Mouse (Mus musculus) intestine, embryonic 15.5 days (tissue): ENCODE measurements around the gene Slc6a21. TPM values are rescaled to one million over a fixed set of nuclear protein-coding genes. Genes with fewer than 3 reads are reported as not detected.
"Not testable (repeated sequence)": the region's sequence is repeated elsewhere in the genome, so short reads cannot be mapped to it uniquely, and the experiment has no call there.

Source experiments
- ATAC-seq: fragments of 200-750 bp; cut with Nextera tagmentation; 2 replicates; pipeline ENCODE4 v1.8.0; 2017; ENCODE audit warnings: moderate TSS enrichment, moderate library complexity
- H3K27ac ChIP-seq: fragments of 300-500 bp; sonication (generic); 2 replicates; pipeline ENCODE4 v1.5.1; 2015; ENCODE audit warnings: mild to moderate bottlenecking, inconsistent platforms
- H3K27me3 ChIP-seq: fragments of 300-500 bp; sonication (generic); replicated peaks from 2 replicates; pipeline ENCODE4 v1.6.1; 2015; ENCODE audit warnings: inconsistent platforms
- H3K36me3 ChIP-seq: fragments of 300-500 bp; sonication (generic); 2 replicates; pipeline ENCODE4 v1.6.1; 2015; ENCODE audit warnings: inconsistent platforms
- H3K4me1 ChIP-seq: fragments of 300-500 bp; sonication (generic); replicated peaks from 2 replicates; pipeline ENCODE4 v1.6.1; 2015; ENCODE audit warnings: inconsistent platforms
- H3K4me2 ChIP-seq: fragments of 300-500 bp; sonication (generic); replicated peaks from 2 replicates; pipeline ENCODE4 v1.6.1; 2015; ENCODE audit warnings: mild to moderate bottlenecking, inconsistent platforms
- H3K4me3 ChIP-seq: fragments of 300-500 bp; sonication (generic); replicated peaks from 2 replicates; pipeline ENCODE4 v1.5.1; 2015; ENCODE audit warnings: inconsistent platforms
- H3K9ac ChIP-seq: fragments of 300-500 bp; sonication (generic); 2 replicates; pipeline ENCODE4 v1.6.1; 2015; ENCODE audit warnings: inconsistent platforms
- H3K9me3 ChIP-seq: fragments of 300-500 bp; sonication (generic); 2 replicates; pipeline ENCODE4 v1.6.1; 2016; ENCODE audit warnings: inconsistent platforms
- WGBS: fragments of 180-500 bp; shearing (Covaris S2); methylation state at CpG from one replicate; pipeline ENCODE4 v1.1.7; 2015; 5-methylcytosine and 5-hydroxymethylcytosine counted together
- polyA plus RNA-seq: library from polyadenylated mRNA; unstranded; fragments of >200 nt; fragmentation: Nextera tagmentation; extraction: Ambion mirVana; gene quantifications from 2 replicates; pipeline ENCODE4 v1.2.1, GENCODE M21; 2015

The Slc6a21 gene
- polyA plus RNA-seq, 1 experiment from 2014 or later = not detected

DNA sequence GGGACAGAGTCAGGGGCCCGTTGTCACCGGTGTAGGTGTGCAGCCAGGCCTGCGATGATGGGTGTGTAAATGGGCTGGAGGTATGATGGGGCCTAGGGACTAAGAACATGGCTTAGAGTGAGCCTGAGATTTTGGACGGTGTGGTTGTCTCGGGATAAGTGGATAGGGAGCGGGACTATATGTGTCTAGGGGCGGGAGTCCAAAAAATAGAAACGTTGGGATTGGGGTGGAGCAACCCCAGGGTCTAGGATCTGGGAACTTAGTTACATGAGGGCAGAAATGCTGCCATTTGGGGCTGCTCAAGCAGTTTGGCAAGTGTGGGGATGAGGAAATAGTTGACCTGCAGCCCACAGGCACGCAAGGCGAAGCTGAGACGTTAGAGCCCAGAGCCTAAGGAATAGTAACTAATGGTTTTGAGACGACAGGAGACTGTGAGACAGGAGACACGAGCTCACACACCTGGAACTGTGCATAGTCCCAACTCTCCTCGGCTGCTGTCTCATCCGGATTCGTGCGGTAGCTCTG, 41.6 kb upstream of the Slc6a21 start:
- ATAC-seq = no peak; the same call in 1 of the 2 replicates
- 0 out of 2 replicates have a peak overlapping the region, but pooled peaks have one; percentile 30 for H3K9ac ChIP-seq

DNA sequence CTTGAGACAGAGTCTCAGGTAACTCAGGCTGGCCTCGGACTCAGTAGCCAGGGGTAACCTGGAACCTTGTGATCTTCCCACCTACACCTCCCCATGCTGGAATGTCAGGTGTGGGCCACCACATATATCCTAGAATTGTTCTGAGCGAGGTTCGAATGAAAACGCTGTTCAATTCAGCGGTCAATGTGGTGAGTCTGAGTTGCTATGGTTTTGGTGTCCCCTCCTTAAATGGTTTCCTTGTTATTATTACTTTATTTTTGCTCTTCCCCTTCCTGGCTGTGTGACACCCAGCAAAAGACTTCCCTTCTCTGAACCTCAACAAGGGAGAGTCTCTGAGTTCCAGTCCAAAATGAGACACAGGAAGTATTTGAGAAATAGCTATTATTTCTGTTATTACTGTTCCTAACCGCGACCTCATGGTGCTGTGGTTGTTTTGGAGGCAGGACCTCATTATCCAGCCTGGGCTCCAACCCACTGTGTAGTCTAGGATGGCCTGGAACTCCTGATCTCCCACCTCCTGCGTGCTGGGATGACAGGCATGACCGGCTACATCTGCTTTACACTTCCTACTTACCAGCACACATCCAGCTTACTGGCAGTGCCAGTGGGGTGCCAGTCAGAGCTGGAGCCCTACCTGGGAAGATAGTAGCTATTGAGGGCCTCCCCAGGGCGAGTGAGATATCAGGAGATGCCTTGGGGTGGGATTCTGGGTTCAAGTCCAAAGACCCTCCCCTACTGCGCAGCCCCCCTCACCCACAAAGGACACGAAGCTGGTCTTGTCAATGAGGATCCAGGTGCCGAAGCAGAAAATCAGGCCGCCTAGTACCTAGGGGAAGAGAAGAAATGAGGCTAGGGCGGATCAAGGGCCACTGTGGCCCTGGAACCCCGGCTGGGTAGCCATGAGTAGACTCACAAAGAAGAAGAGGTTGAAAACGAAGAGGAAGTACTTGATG, 39.3 kb upstream of the Slc6a21 start:
- H3K27me3 ChIP-seq = peaks cover 5% of the 10 kb centered on the region
- no peak overlapping the region for H3K4me2 ChIP-seq
- peaks cover 28% of the 10 kb centered on the region for H3K4me1 ChIP-seq
- 0 out of 2 replicates have a peak overlapping the region, but pooled peaks have one; percentile 5 for H3K9ac ChIP-seq
- H3K4me3 ChIP-seq = no peak overlapping the region
- no peaks in the 10 kb centered on the region for H3K9me3 ChIP-seq
- H3K36me3 ChIP-seq = no peaks in the 10 kb centered on the region
- ATAC-seq = no peak
- H3K27ac ChIP-seq = no peak overlapping the region
- 73% methylated on average over 17 of the region's 17 CpGs for WGBS

More for the DNA sequence above, 41.6 kb upstream of the Slc6a21 start:
- Histone ChIP-seq H3K9me3 (no peaks in the 10 kb centered on the region), H3K4me3 (peak overlapping the region; percentile 15; the same call in 1 of the 2 replicates), H3K36me3 (peaks cover 5% of the 10 kb centered on the region; the same call in 1 of the 2 replicates), H3K4me1 (peaks cover 24% of the 10 kb centered on the region), H3K4me2 (peak overlapping the region; percentile 61), H3K27me3 (peaks cover 5% of the 10 kb centered on the region), H3K27ac (0 out of 2 replicates have a peak overlapping the region, but pooled peaks have one; percentile 34)
- WGBS = 38% methylated on average over 17 of the region's 17 CpGs

DNA sequence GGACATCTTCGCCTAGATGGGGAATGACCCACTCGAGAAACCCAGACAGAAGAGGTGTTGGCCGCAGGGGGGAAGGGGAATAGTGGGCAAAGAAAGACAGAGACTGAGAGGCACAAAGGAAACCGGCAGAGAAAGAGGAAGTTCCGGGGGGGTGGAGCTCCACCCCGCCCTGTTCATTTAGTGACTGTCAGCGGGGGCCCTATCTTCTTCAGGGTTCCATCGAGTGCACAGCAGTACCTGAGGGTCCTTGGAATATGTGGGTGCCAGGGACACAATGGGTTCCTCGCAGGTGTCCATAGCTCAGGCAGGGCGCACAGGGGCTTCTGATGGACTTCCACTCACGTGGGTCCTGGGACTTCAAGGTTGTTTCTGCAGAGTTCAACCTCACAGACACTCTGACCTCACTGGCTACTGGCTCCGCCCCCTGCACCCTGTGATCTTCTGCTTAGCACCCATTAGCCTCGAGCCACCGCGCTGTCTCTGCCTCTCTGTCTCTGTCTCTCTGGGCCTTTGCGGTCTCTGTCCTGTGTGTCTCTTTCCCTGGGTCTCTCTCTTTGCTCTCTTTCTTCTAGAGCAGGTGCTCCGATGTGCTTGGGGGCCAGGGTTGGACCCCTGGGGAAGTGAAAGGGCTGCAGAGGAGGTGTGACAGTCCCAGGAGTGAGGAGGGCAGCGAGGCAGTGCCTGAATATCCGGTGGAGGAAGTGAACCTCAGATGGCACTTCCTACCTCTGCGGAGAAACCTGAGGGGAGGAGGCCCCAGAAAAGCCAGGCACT, 38.4 kb upstream of the Slc6a21 start, which contains the start of gene Cd37:
Gene Cd37, minus strand, starts transcription at position 393 of the 774 bp plus-strand sequence.
- Histone ChIP-seq H3K27ac (no peak within 1 kb of the TSS), H3K36me3 (no peaks in the 10 kb centered on the region), H3K9ac (0 out of 2 replicates have a peak within 1 kb of the TSS, but pooled peaks have one; percentile 5), H3K9me3 (no peaks in the 10 kb centered on the region), H3K27me3 (peaks cover 5% of the 10 kb centered on the region), H3K4me1 (peaks cover 24% of the 10 kb centered on the region), H3K4me3 (no peak within 1 kb of the TSS), H3K4me2 (peak within 1 kb of the TSS; percentile 33)
- 39% methylated on average over 20 of the region's 20 CpGs for WGBS
- ATAC-seq = no peak

DNA sequence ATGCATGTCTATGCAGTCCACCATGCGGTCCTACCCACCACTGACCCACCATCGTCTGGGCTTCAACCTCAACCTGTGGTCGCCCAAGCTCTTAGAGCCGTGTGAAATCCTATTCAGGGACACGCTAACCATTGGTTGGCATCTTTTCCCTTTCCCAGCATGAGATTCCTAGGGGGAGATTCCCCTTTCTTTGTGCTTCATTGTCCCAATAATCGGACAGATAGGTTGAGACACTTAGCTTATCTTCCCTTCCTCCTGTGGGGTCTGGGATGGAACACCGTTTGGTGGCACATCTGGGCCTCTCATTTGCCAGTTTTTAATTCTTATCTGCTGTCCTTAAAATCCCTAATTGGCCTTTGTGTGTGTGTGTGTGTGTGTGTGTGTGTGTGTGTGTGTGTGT, 37.2 kb upstream of the Slc6a21 start:
- 88% methylated on average over 7 of the region's 7 CpGs for WGBS
- H3K27me3 ChIP-seq = peaks cover 5% of the 10 kb centered on the region
- H3K27ac ChIP-seq = no peak overlapping the region
- no peak overlapping the region for H3K4me2 ChIP-seq
- no peak for ATAC-seq
- no peak overlapping the region for H3K9ac ChIP-seq
- H3K4me3 ChIP-seq = no peak overlapping the region
- H3K4me1 ChIP-seq = peaks cover 12% of the 10 kb centered on the region
- no peaks in the 10 kb centered on the region for H3K36me3 ChIP-seq
- H3K9me3 ChIP-seq = no peaks in the 10 kb centered on the region

DNA sequence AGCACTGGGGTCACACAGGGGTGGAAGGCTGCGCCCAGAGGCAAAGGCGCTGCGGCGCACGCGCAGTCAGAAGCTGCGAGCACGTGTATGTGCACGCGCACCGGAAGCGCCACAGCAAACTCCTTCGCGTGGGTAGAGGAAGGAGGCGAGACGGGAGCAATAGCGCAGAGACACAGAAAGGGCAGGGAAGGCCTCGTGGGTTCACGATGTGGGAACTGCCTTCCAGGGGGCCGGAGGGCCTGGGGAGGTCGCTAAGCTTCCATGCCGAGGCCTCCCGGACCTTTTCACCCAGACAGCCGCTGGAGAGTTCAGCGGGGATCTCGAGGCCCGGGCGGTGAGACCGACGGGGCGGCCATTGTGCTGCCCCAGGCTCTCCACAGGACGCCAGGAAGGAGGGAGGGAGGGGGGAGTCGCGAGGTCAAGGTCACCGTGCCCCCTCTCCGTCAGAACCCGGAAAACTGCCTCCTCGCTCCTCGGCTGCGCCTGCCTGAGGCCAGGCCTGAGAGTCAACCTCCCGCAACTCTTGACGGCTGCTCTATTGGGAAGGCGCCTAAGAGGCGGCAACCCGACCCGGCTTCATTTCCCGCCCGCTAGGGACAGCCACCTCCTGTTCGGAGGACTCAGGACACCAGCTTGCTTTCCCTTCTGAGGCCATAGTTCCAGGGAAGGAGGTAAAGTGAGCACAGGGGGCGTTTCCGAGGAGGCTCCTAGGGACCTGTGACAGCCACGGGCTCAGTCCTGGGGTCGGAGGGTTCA, 36.5 kb upstream of the Slc6a21 start, which contains the start of gene Slc6a16:
Gene Slc6a16, plus strand, starts transcription at position 453 of the 756 bp plus-strand sequence.
- Histone ChIP-seq H3K4me3 (peak within 1 kb of the TSS; percentile 20), H3K27ac (no peak within 1 kb of the TSS), H3K9me3 (no peaks in the 10 kb centered on the region), H3K36me3 (no peaks in the 10 kb centered on the region), H3K4me2 (peak within 1 kb of the TSS; percentile 52), H3K27me3 (peaks cover 5% of the 10 kb centered on the region), H3K4me1 (peaks cover 7% of the 10 kb centered on the region; the same call in 1 of the 2 replicates), H3K9ac (no peak within 1 kb of the TSS)
- peak; percentile 53 for ATAC-seq
- WGBS = 19% methylated on average over 50 of the region's 53 CpGs

DNA sequence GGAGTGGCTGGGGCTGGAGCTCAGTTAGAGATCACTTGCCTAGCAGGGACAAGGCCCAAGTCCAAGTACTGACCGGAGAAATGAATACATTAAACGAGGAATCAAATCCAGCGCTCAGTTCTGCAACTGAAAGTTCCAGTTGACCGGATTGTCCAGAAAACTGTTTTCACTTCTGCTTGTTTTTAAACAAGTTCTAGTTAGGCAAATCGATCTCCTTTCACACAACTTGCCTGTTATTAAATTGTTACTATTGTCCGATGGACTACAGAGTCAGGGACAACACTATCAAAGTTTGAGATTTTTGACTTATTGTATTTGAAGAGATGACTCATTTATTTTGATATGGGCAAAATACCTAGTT, 35.9 kb upstream of the Slc6a21 start:
- Histone ChIP-seq H3K4me3 (no peak overlapping the region), H3K36me3 (no peaks in the 10 kb centered on the region), H3K9ac (no peak overlapping the region), H3K4me1 (peaks cover 7% of the 10 kb centered on the region; the same call in 1 of the 2 replicates), H3K4me2 (peak overlapping the region; percentile 52), H3K27me3 (peaks cover 5% of the 10 kb centered on the region), H3K9me3 (no peaks in the 10 kb centered on the region), H3K27ac (no peak overlapping the region)
- no peak for ATAC-seq
- 81% methylated on average over 6 of the region's 6 CpGs for WGBS

DNA sequence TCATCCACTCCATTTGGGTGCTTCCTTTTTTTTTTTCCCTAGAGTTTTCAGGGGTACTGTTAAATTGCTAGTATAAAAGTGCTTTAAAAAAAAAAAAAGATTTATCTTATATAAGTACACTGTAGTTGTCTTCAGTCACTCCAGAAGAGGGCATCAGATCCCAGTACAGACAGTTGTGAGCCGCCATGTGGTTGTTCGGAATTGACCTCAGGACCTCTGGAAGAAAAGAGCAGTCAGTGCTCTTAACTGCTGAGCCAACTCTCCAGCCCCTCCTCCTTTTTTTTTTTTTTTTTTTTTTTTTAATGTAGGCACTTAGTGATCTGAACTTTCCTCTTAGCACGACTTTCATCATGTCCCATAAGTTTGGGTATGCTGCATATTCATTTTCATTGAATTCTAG, 29.6 kb upstream of the Slc6a21 start:
- Histone ChIP-seq H3K27me3 (no peaks in the 10 kb centered on the region), H3K4me2 (no peak overlapping the region), H3K9ac (no peak overlapping the region), H3K4me1 (no peaks in the 10 kb centered on the region), H3K4me3 (no peak overlapping the region), H3K9me3 (no peaks in the 10 kb centered on the region), H3K36me3 (no peaks in the 10 kb centered on the region), H3K27ac (no peak overlapping the region)
- no peak for ATAC-seq
- WGBS = 45% methylated on average over 3 of the region's 3 CpGs

DNA sequence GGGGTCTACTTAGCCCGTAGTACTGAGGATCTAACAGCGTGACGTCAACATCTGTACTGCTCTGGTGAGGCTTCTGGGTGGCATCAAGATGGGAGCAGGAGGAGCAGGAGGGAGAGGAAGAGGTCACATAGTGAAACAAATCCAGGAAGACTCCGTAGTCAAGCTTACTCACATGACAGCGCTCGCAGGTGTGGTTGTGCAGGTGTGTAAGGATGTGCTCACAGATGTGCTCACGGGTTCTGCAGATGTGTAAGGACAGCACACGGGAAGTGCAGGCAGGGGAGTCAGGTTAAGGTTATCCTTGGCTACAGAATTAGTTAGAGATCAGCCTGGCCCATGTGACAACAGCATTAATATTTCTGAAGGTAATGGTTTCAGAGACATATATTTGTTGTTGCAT, 23.5 kb upstream of the Slc6a21 start:
- no peak for ATAC-seq
- Histone ChIP-seq H3K36me3 (no peaks in the 10 kb centered on the region), H3K4me3 (no peak overlapping the region), H3K4me1 (no peaks in the 10 kb centered on the region), H3K9me3 (no peaks in the 10 kb centered on the region), H3K9ac (no peak overlapping the region), H3K27ac (no peak overlapping the region), H3K27me3 (no peaks in the 10 kb centered on the region), H3K4me2 (no peak overlapping the region)
- WGBS = 78% methylated on average over 8 of the region's 8 CpGs

DNA sequence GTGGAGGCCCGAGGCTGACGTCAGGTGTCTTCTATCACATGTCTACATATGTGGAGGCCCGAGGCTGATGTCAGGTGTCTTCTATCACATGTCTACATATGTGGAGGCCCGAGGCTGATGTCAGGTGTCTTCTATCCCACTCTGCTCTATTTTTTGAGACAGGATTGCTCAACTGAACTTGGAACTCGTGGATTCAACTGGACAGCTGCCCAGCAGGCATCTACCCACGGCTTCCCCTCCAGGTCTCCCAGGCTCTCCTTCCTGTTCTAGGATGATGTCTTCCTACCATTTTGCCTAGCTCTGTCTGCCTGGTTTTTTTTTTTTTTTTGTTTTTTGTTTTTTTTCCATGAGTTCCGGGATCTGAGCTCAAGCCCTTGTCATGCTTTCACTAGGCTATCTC, 21.5 kb upstream of the Slc6a21 start:
- H3K9me3 ChIP-seq, H3K4me2 ChIP-seq, H3K27me3 ChIP-seq, H3K4me1 ChIP-seq, H3K4me3 ChIP-seq, ATAC-seq, H3K9ac ChIP-seq, H3K36me3 ChIP-seq, H3K27ac ChIP-seq: not testable (repeated sequence)
- WGBS = 71% methylated on average over 7 of the region's 7 CpGs

DNA sequence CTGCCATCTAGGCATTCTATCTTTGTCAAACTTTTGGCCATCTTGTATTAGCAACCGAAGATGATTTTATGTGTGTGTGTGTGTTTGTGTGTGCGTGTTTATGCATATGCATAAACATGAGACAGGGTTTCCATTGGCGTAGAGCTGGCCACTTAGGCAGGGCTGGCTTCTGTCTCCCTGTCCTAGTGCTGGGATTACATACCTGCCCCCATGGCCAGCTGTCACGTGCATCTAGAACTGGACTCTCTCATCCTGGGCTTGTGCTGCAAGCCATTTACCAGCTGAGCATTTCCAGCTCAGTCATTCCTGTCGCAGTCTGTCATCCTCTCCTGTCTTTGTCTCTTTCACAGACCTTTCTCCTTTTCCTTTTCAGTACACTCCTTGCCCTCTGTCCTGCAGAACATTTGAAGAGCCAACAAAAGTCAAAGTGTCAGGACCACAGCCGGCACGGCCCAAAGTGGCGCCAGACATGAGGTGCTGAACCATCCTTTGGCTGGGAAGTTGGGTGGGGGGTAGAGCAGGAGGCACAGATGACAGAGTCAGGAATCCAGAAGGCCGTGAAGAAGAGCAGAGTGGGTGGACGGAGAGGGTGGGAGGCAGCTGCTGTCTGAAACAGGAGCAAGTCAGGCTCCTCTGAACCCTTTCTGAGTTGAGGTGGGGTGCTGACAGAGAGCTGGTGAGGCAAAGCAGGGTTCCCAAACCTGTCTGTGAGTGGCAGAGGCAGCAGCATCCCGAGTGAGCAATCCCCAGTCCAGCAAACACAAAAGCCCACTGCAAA, 20.1 kb upstream of the Slc6a21 start:
- Histone ChIP-seq H3K9ac (no peak overlapping the region), H3K9me3 (no peaks in the 10 kb centered on the region), H3K36me3 (no peaks in the 10 kb centered on the region), H3K27ac (no peak overlapping the region), H3K4me3 (no peak overlapping the region), H3K4me2 (no peak overlapping the region), H3K4me1 (no peaks in the 10 kb centered on the region), H3K27me3 (no peaks in the 10 kb centered on the region)
- 43% methylated on average over 11 of the region's 11 CpGs for WGBS
- no peak for ATAC-seq

DNA sequence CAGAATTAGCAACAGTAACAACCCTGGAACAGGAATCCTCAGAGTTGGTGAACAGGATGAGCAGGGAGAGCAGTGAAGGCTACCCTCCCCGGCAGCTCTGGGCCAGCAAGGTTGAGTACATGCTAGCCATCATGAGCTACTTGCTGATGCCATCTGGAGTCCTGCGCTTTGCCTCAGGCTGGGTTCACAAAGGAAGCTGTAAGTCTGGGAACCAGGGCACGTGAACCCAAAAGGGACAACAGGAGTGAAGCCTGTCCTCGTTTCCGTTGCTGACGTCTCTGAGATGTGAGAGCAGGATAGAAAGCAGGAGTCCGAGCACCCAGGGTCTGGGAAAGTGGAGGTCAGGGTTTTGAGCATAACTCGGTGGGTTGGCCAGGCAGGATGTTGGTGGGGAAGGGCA, 18.0 kb upstream of the Slc6a21 start:
- no peak overlapping the region for H3K4me2 ChIP-seq
- H3K4me3 ChIP-seq = no peak overlapping the region
- H3K4me1 ChIP-seq = no peaks in the 10 kb centered on the region
- H3K9ac ChIP-seq = no peak overlapping the region
- no peaks in the 10 kb centered on the region for H3K27me3 ChIP-seq
- no peaks in the 10 kb centered on the region for H3K36me3 ChIP-seq
- no peaks in the 10 kb centered on the region for H3K9me3 ChIP-seq
- 83% methylated on average over 8 of the region's 8 CpGs for WGBS
- ATAC-seq = no peak
- no peak overlapping the region for H3K27ac ChIP-seq
